Mouse (Mus musculus) heart, adult 2 months (tissue): Measurements from ENCODE around the gene Kctd17. TPM values are rescaled to one million over a fixed set of nuclear protein-coding genes. Genes with fewer than 3 reads are reported as not detected.

Experiments
- DNase-seq, 2 experiments: peaks; one replicate each; pipeline ENCODE4 v3.0.0; 2021
- H3K27ac ChIP-seq: fragments of 200-600 bp; 2 replicates; pipeline ENCODE4 v1.8.1; 2022
- H3K27me3 ChIP-seq: fragments of 200-500 bp; 2 replicates; pipeline ENCODE4 v1.6.1; 2012; ENCODE audit warnings: mild to moderate bottlenecking, low read length, inconsistent platforms, mixed read lengths; ENCODE audit not compliant: control insufficient read depth, insufficient read depth
- H3K36me3 ChIP-seq: fragments of 200-500 bp; 2 replicates; pipeline ENCODE4 v1.6.1; 2012; ENCODE audit warnings: low read length, inconsistent platforms; ENCODE audit not compliant: control insufficient read depth, insufficient read depth
- H3K4me1 ChIP-seq: fragments of 200-500 bp; 2 replicates; pipeline ENCODE4 v1.6.1; 2011; ENCODE audit warnings: low read length; ENCODE audit not compliant: control insufficient read depth, insufficient read depth
- H3K4me3 ChIP-seq: fragments of 200-600 bp; 2 replicates; pipeline ENCODE4 v1.8.1; 2022
- H3K79me2 ChIP-seq: fragments of 200-500 bp; replicated peaks from 2 replicates; pipeline ENCODE4 v1.6.1; 2012; ENCODE audit warnings: mild to moderate bottlenecking, inconsistent platforms, low read length, moderate library complexity, mixed read lengths; ENCODE audit not compliant: control insufficient read depth, insufficient read depth
- H3K9ac ChIP-seq: fragments of 200-500 bp; 2 replicates; pipeline ENCODE4 v1.6.1; 2012; ENCODE audit warnings: low read depth, mild to moderate bottlenecking, control low read depth, inconsistent platforms, low read length, mixed read lengths
- CTCF ChIP-seq: fragments of 200-600 bp; IDR thresholded peaks from 2 replicates; pipeline ENCODE4 v1.8.1; 2022; ENCODE audit warnings: antibody characterized with exemption, mild to moderate bottlenecking, moderate library complexity
- EP300 ChIP-seq: fragments of 200-500 bp; IDR thresholded peaks from 2 replicates; pipeline ENCODE4 v1.6.1; 2011; ENCODE audit warnings: low read depth, low read length, control low read depth; ENCODE audit not compliant: insufficient read depth
- POLR2A ChIP-seq: fragments of 200-500 bp; IDR thresholded peaks from 2 replicates; pipeline ENCODE4 v1.6.1; 2011; ENCODE audit warnings: mild to moderate bottlenecking, low read depth, low read length, control low read depth; ENCODE audit not compliant: insufficient read depth
- WGBS: fragments of 180-500 bp; shearing (Covaris S2); methylation state at CpG from one replicate; pipeline ENCODE4 v1.1.7; 2018; 5-methylcytosine and 5-hydroxymethylcytosine counted together
- intact Hi-C: fragments of 180-260 bp; cut with DNase I; formaldehyde crosslinking; loops from one replicate; pipeline ENCODE4 v1.15.1; 2025
- polyA plus RNA-seq: library from polyadenylated mRNA; depleted of rRNA; stranded (reverse); fragments of >200 nt; gene quantifications from 2 replicates; pipeline ENCODE4 v1.2.3, GENCODE M21; 2012
- total RNA-seq, 2 experiments: library from RNA; stranded (reverse); gene quantifications; 2 replicates each; pipeline ENCODE4 v1.2.3; 2021

Kctd17 gene
- total and polyA plus RNA-seq, 3 experiments, result 18.4 to 66.1 (median 24.5) TPM

GRCm38 (mm10) chr15:78430874-78431273 is 2.5 kb downstream of the Kctd17 start:
- Histone ChIP-seq H3K36me3 (no peaks in the 10 kb centered on the region), H3K4me1 (peaks cover 2% of the 10 kb centered on the region; the same call in 1 of the 2 replicates), H3K79me2 (no peaks in the 10 kb centered on the region), H3K27ac (peak overlapping the region; percentile 76), H3K4me3 (no peak overlapping the region), H3K9ac (no peak overlapping the region), H3K27me3 (no peaks in the 10 kb centered on the region)
- intact Hi-C loops, result no loop called here
- no peak for DNase-seq
- no peak for TF ChIP-seq CTCF
- TF ChIP-seq EP300, result no peak
- TF ChIP-seq POLR2A, result no peak
- 67% methylated on average over 10 of the region's 10 CpGs for WGBS

- TF ChIP-seq EP300 (no peak), POLR2A (no peak), CTCF (no peak)
- Histone ChIP-seq H3K9ac (no peak overlapping the region), H3K4me1 (peaks cover 4% of the 10 kb centered on the region; the same call in 1 of the 2 replicates), H3K36me3 (no peaks in the 10 kb centered on the region), H3K4me3 (no peak overlapping the region), H3K27me3 (no peaks in the 10 kb centered on the region), H3K79me2 (no peaks in the 10 kb centered on the region), H3K27ac (no peak overlapping the region; the same call in 1 of the 2 replicates)
- DNase-seq, result no peak
- WGBS, result 68% methylated on average over 7 of the region's 7 CpGs
- intact Hi-C loops, result no loop called here
Measured at GRCm38 (mm10) chr15:78431541-78432121, 3.3 kb downstream of the Kctd17 start.

GRCm38 (mm10) chr15:78434896-78435520 is 6.6 kb downstream of the Kctd17 start:
- TF ChIP-seq CTCF (peak; percentile 63), POLR2A (no peak), EP300 (no peak)
- H3K4me1 ChIP-seq, result peaks cover 5% of the 10 kb centered on the region
- H3K27me3 ChIP-seq, result no peaks in the 10 kb centered on the region
- 54% methylated on average over 6 of the region's 6 CpGs for WGBS
- H3K27ac ChIP-seq, result no peak overlapping the region
- no peaks in the 10 kb centered on the region for H3K79me2 ChIP-seq
- no peaks in the 10 kb centered on the region for H3K36me3 ChIP-seq
- no peak for DNase-seq
- intact Hi-C loops, result no loop called here
- no peak overlapping the region for H3K4me3 ChIP-seq
- no peak overlapping the region for H3K9ac ChIP-seq

- 84% methylated on average over 11 of the region's 11 CpGs for WGBS
- no peak overlapping the region for H3K9ac ChIP-seq
- peaks cover 5% of the 10 kb centered on the region for H3K4me1 ChIP-seq
- TF ChIP-seq POLR2A, result no peak
- TF ChIP-seq EP300, result no peak
- no peak for TF ChIP-seq CTCF
- H3K36me3 ChIP-seq, result no peaks in the 10 kb centered on the region
- H3K79me2 ChIP-seq, result no peaks in the 10 kb centered on the region
- no peak overlapping the region for H3K27ac ChIP-seq
- intact Hi-C loops, result no loop called here
- no peaks in the 10 kb centered on the region for H3K27me3 ChIP-seq
- DNase-seq, result no peak
- no peak overlapping the region for H3K4me3 ChIP-seq
Measured at GRCm38 (mm10) chr15:78435681-78436080, 7.3 kb downstream of the Kctd17 start.

- H3K79me2 ChIP-seq, result no peaks in the 10 kb centered on the region
- H3K36me3 ChIP-seq, result no peaks in the 10 kb centered on the region
- peak; percentile 88 to 90 for DNase-seq
- intact Hi-C loops, result no loop called here
- peak overlapping the region; percentile 45; the same call in 1 of the 2 replicates for H3K27ac ChIP-seq
- no peak for TF ChIP-seq EP300
- peak; percentile 59 for TF ChIP-seq CTCF
- peaks cover 3% of the 10 kb centered on the region for H3K4me1 ChIP-seq
- WGBS, result 15% methylated on average over 32 of the region's 32 CpGs
- H3K27me3 ChIP-seq, result no peaks in the 10 kb centered on the region
- H3K4me3 ChIP-seq, result peak overlapping the region; percentile 2; the same call in 1 of the 2 replicates
- H3K9ac ChIP-seq, result peak overlapping the region; percentile 4; the same call in 1 of the 2 replicates
Measured at GRCm38 (mm10) chr15:78436380-78437192, 8.2 kb downstream of the Kctd17 start.
